Mouse (Mus musculus) heart, adult 2 months (tissue): ENCODE data around the gene Ubiad1.

Source experiments
- CTCF ChIP-seq: fragments of 200-600 bp; IDR thresholded peaks from 2 replicates; pipeline ENCODE4 v1.8.1; 2022; ENCODE audit warnings: antibody characterized with exemption, mild to moderate bottlenecking, moderate library complexity
- EP300 ChIP-seq: fragments of 200-500 bp; IDR thresholded peaks from 2 replicates; pipeline ENCODE4 v1.6.1; 2011; ENCODE audit warnings: low read depth, low read length, control low read depth; ENCODE audit not compliant: insufficient read depth
- POLR2A ChIP-seq: fragments of 200-500 bp; IDR thresholded peaks from 2 replicates; pipeline ENCODE4 v1.6.1; 2011; ENCODE audit warnings: mild to moderate bottlenecking, low read depth, low read length, control low read depth; ENCODE audit not compliant: insufficient read depth

DNA sequence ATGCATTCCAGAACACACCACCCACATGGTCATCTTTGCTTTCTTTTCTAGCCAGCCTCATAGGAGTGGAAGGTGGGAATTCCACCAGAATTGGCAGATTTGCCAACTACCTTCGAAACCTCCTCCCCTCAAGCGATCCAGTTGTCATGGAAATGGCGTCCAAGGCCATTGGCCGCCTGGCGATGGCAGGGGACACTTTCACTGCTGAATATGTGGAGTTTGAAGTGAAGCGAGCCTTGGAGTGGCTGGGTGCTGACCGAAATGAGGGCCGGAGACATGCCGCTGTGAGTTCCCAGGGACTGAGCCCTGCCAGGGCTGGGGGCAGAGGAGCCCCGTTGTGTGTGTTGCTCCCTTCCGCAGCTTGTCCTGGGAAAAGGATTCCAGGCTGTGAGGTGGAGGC lies 9.1 kb upstream of the Ubiad1 start:
- no peak for TF ChIP-seq CTCF
- TF ChIP-seq POLR2A, result no peak
- no peak for TF ChIP-seq EP300
